Mouse (Mus musculus): ENCODE data around the gene H2-D1. TPM values are rescaled to one million over a fixed set of nuclear protein-coding genes. Genes with fewer than 3 reads are reported as not detected.
A peak's percentile ranks its signal among the peaks of the same experiment; 100 is the strongest.

Gene H2-D1
- polyA plus RNA-seq, 1 experiment from 2014 or later, result 112 TPM

- no peak for DNase-seq (ENCODE audit: low read depth, low spot score)
- in situ Hi-C loops (cut with MboI; ENCODE audit: low pct_unique_long_range_greater_than_20kb), result no loop called here
- ChIA-PET POLR2A (interaction anchor here (0.6 to 0.9 kb wide), 4 partner anchors 9 to 20 kb away, joined by 3 to 5 read pairs (median 4); no protein-coding TSS in a partner anchor), CTCF (interaction anchor here (1.0 to 6.3 kb wide), 4 partner anchors 10 to 24 kb away, joined by 3 to 58 read pairs (median 18); partner anchors contain the start of gene Ddx39b)
- peak; percentile 88 for TF ChIP-seq CTCF (IDR thresholded peaks at IDR 0.05)
- H3K27me3 ChIP-seq, result no peaks in the 10 kb centered on the region
- ATAC-seq, result no peak
Observed at GRCm38 (mm10) chr17:35254241-35255098, 8.1 kb upstream of the H2-D1 start.

GRCm38 (mm10) chr17:35255301-35255700 is 7.2 kb upstream of the H2-D1 start:
- no peaks in the 10 kb centered on the region for H3K27me3 ChIP-seq
- no peak for TF ChIP-seq CTCF (IDR thresholded peaks at IDR 0.05)
- POLR2A ChIA-PET, result interaction anchor here (0.9 kb wide), 1 partner anchor 9 kb away, joined by 3 read pairs; no protein-coding TSS in a partner anchor
- no peak for ATAC-seq
- DNase-seq (ENCODE audit: low read depth, low spot score), result no peak
- in situ Hi-C loops (cut with MboI; ENCODE audit: low pct_unique_long_range_greater_than_20kb), result no loop called here
- CTCF ChIA-PET, result interaction anchor here (1.0 to 6.3 kb wide), 5 partner anchors 11 to 47 kb away, joined by 3 to 58 read pairs (median 8); partner anchors contain the start of gene Ddx39b

DNA sequence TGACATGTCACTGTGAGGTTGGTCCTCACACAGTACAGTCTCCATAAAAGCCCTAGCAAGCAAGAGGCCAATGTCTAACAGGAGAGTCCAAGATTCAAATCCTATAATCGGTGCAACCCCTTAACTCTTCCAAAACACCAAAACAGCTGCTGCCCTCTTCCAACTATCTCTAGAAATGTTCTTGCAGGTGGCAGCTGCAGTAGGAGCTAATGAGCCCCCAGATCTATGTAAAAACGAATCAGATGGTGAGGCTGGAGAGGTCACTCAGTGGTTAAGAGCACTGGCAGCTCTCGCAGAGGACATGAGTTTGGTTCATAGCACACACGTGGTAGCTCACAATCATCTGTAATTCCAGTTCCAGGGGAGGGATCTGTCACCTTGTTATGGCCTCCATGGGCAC is 6.8 kb upstream of the H2-D1 start:
- POLR2A ChIA-PET, result interaction anchor here (0.9 kb wide), 1 partner anchor 10 kb away, joined by 3 read pairs; no protein-coding TSS in a partner anchor
- DNase-seq (ENCODE audit: low read depth, low spot score) (no peak), ATAC-seq (no peak)
- CTCF ChIA-PET, result interaction anchor here (1.9 to 6.3 kb wide), 4 partner anchors 11 to 46 kb away, joined by 5 to 58 read pairs (median 18); partner anchors contain the start of gene Ddx39b
- in situ Hi-C loops (cut with MboI; ENCODE audit: low pct_unique_long_range_greater_than_20kb), result no loop called here
- no peak for TF ChIP-seq CTCF (IDR thresholded peaks at IDR 0.05)
- H3K27me3 ChIP-seq, result no peaks in the 10 kb centered on the region

DNA sequence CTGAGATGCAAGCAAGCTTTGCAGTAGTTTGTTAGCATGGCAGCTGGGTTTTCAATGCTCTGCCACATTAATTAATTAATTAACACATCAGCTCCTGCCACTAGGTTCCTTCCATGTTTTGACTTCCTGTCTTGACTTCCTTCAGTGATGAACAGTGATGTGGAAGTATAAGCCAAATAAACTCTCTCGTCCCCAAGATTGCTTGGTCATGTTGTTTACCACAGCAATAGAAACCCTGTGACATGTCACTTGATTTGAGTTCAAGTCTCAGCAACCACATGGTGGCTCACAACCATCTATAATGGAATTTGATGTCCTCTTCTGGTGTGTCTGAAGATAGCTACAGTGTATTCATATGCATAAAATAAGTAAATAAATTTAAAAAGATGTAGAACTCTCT is 5.2 kb upstream of the H2-D1 start:
- CTCF ChIA-PET, result interaction anchor here (0.7 to 6.3 kb wide), 7 partner anchors 13 to 90 kb away, joined by 3 to 58 read pairs (median 7); partner anchors contain the start of gene Ddx39b
- H3K27me3 ChIP-seq, result no peaks in the 10 kb centered on the region
- no peak for DNase-seq (ENCODE audit: low read depth, low spot score)
- no peak for TF ChIP-seq CTCF (IDR thresholded peaks at IDR 0.05)
- POLR2A ChIA-PET, result interaction anchor here (0.6 kb wide), 1 partner anchor 243 kb away, joined by 4 read pairs; no protein-coding TSS in a partner anchor
- in situ Hi-C loops (cut with MboI; ENCODE audit: low pct_unique_long_range_greater_than_20kb), result no loop called here
- no peak for ATAC-seq

DNA sequence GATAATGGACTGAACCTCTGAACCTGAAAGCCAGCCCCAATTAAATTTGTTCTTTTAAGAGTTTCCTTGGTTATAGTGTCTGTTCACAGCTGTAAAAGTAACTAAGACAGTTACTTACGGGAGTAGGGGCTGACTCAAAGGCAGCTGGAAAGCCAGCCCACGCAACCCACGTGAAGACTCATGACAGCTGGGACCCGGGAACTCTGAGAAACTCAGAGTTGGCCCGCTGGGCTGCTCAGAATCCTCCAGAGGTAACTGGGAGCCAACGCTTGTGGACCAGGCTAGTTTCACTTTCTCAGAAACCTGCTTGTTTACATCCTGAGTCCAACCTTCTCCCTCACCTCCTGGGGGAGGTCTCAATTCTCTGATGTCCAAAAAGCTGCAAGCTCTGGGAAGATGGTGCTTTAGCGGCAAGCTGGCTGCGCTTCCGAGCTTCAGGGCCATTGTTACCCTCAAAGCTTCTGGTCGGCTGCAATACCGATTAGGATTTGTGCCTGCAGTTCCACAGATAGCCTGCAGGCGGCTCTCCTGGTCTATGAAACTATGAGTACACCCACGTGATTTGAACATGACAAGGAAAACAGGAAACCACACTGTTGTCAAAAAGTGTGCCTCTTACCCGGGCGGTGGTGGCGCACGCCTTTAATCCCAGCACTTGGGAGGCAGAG is 4.6 kb upstream of the H2-D1 start:
- POLR2A ChIA-PET, result interaction anchor here (0.6 kb wide), 1 partner anchor 242 kb away, joined by 4 read pairs; no protein-coding TSS in a partner anchor
- H3K27me3 ChIP-seq, result no peaks in the 10 kb centered on the region
- DNase-seq (ENCODE audit: low read depth, low spot score), result no peak
- peak; percentile 90 for TF ChIP-seq CTCF (IDR thresholded peaks at IDR 0.05)
- CTCF ChIA-PET, result interaction anchor here (0.7 to 6.3 kb wide), 7 partner anchors 12 to 91 kb away, joined by 3 to 58 read pairs (median 7); partner anchors contain the start of gene Ddx39b
- in situ Hi-C loops (cut with MboI; ENCODE audit: low pct_unique_long_range_greater_than_20kb), result no loop called here
- no peak for ATAC-seq

DNA sequence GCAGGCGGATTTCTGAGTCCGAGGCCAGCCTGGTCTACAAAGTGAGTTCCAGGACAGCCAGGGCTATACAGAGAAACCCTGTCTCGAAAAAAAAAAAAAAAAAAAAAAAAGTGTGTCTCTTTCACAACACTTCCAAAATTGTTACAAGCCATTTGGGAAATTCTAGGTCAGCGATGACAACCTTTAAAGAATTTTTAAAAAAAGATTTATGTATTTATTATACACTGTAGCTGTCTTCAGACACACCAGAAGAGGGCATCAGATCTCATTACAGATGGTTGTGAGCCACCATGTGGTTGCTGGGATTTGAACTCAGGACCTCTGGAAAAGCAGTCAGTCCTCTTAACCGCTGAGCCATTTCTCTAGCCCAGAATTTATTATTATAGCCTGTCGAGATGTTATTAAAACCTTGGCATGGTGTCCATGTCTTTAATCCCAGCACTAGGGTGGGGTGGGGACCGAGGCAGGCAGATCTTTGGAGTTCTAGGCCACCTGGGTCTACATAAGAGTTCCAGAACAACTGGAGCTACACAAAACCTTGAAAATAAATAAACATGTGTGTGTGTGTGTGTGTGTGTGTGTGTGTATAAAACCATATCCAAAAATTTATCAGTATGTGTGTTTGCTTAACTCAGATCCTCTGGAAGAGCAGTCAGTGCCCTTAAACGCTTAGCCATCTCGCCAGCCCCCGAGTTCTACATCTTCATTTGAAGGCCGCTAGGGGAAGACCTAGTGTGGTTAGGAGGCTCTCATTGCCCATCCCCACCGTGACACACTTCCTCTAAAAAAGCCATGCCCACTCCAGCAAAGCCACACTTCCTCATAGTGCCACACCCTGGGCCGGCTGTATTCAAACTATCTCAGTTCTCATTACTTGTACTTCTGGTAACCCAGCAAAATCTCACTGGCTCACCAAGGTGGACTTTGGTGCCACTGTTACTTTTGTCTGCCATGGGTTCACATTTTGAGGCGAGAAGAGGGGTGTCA is 3.7 kb upstream of the H2-D1 start:
- CTCF ChIA-PET, result interaction anchor here (1.2 to 6.3 kb wide), 4 partner anchors 11 to 92 kb away, joined by 7 to 58 read pairs (median 30); partner anchors contain the start of gene Ddx39b

DNA sequence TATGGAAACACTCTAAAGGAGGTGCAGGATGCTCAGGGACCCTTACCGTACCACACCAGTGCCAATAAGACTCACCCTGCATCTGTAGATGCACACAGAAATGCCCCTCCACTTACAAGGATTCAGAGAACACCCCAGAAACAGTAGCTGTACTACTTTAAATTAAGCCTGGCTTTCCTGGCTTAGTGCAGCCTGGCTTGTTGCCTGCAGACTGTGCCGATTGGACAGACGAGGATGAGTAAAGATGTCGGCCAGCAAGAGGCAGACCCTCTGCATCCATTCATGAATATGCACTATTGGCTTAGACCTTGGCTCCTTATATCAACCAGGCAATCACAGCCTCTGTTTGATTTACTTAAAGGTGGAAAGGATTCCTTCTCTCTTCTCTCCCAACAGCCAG is 2.9 kb upstream of the H2-D1 start:
- no peaks in the 10 kb centered on the region for H3K27me3 ChIP-seq
- ChIA-PET CTCF (interaction anchor here (3.5 to 6.3 kb wide), 3 partner anchors 11 to 17 kb away, joined by 27 to 58 read pairs (median 33); partner anchors contain the start of gene Ddx39b), POLR2A (no interaction called here)
- no peak for ATAC-seq
- in situ Hi-C loops (cut with MboI; ENCODE audit: low pct_unique_long_range_greater_than_20kb), result no loop called here
- TF ChIP-seq CTCF (IDR thresholded peaks at IDR 0.05), result no peak
- DNase-seq (ENCODE audit: low read depth, low spot score), result no peak

More for the DNA sequence above, 3.7 kb upstream of the H2-D1 start:
- ATAC-seq (no peak), DNase-seq (ENCODE audit: low read depth, low spot score) (no peak)
- no peaks in the 10 kb centered on the region for H3K27me3 ChIP-seq
- in situ Hi-C loops (cut with MboI; ENCODE audit: low pct_unique_long_range_greater_than_20kb), result no loop called here
- POLR2A ChIA-PET, result no interaction called here
- no peak for TF ChIP-seq CTCF (IDR thresholded peaks at IDR 0.05)

- no peaks in the 10 kb centered on the region for H3K27me3 ChIP-seq
- DNase-seq (ENCODE audit: low read depth, low spot score) (no peak), ATAC-seq (no peak)
- in situ Hi-C loops (cut with MboI; ENCODE audit: low pct_unique_long_range_greater_than_20kb), result no loop called here
- CTCF ChIA-PET, result interaction anchor here (1.6 to 1.7 kb wide), 2 partner anchors 8 to 13 kb away, joined by 8 read pairs; no protein-coding TSS in a partner anchor
- POLR2A ChIA-PET, result interaction anchor here (0.6 kb wide), 1 partner anchor 1582 kb away, joined by 3 read pairs; no protein-coding TSS in a partner anchor
- no peak for TF ChIP-seq CTCF (IDR thresholded peaks at IDR 0.05)
Observed at GRCm38 (mm10) chr17:35261651-35262050, 879 bp upstream of the H2-D1 start.

GRCm38 (mm10) chr17:35263523-35263883 is 973 bp downstream of the H2-D1 start:
- CTCF ChIA-PET, result no interaction called here
- H3K27me3 ChIP-seq, result no peaks in the 10 kb centered on the region
- DNase-seq (ENCODE audit: low read depth, low spot score), result no peak

More at GRCm38 (mm10) chr17:35263523-35263883, 973 bp downstream of the H2-D1 start:
- no peak for ATAC-seq
- in situ Hi-C loops (cut with MboI; ENCODE audit: low pct_unique_long_range_greater_than_20kb), result no loop called here
- POLR2A ChIA-PET, result no interaction called here
- no peak for TF ChIP-seq CTCF (IDR thresholded peaks at IDR 0.05)
